Mouse (Mus musculus) natural killer cell, adult 2 months (primary cell): Measurements from ENCODE around the gene Polg.

Source experiments
- DNase-seq, 2 experiments: peaks; one replicate each; pipeline ENCODE4 v3.0.0; 2022; ENCODE audit warnings: low spot score in 2 of 2

Gene Polg

GRCm38 (mm10) chr7:79465461-79466044, 609 bp downstream of the Polg start:
- peak in 1 of 2 experiments; percentile 50 for DNase-seq

GRCm38 (mm10) chr7:79464776-79465420, 1.3 kb downstream of the Polg start:
- no peak for DNase-seq

- DNase-seq, result no peak
Measured at GRCm38 (mm10) chr7:79463376-79464077, 2.6 kb downstream of the Polg start.

- no peak for DNase-seq
Measured at GRCm38 (mm10) chr7:79461721-79462120, 4.4 kb downstream of the Polg start.

GRCm38 (mm10) chr7:79447486-79447885, 18.7 kb downstream of the Polg start:
- DNase-seq, result no peak

GRCm38 (mm10) chr7:79447048-79447447, 19.1 kb downstream of the Polg start:
- no peak for DNase-seq

GRCm38 (mm10) chr7:79440035-79440434, 26.1 kb downstream of the Polg start:
- DNase-seq, result no peak

GRCm38 (mm10) chr7:79428243-79428642, 37.9 kb downstream of the Polg start:
- DNase-seq, result no peak

GRCm38 (mm10) chr7:79425804-79426203, 40.4 kb downstream of the Polg start:
- DNase-seq, result no peak

GRCm38 (mm10) chr7:79422876-79423275, 43.3 kb downstream of the Polg start:
- peak; percentile 10 to 28 for DNase-seq

GRCm38 (mm10) chr7:79419950-79420349, 46.2 kb downstream of the Polg start:
- DNase-seq, result peak in 1 of 2 experiments; percentile 11

- no peak for DNase-seq
Measured at GRCm38 (mm10) chr7:79414449-79415375, 51.5 kb downstream of the Polg start.

GRCm38 (mm10) chr7:79400296-79400695, 65.9 kb downstream of the Polg start:
- no peak for DNase-seq

GRCm38 (mm10) chr7:79398971-79399370, 67.2 kb downstream of the Polg start:
- no peak for DNase-seq

GRCm38 (mm10) chr7:79398426-79398825, 67.7 kb downstream of the Polg start:
- DNase-seq, result no peak

- DNase-seq, result no peak
Measured at GRCm38 (mm10) chr7:79397446-79397963, 68.7 kb downstream of the Polg start.
